Mouse (Mus musculus) heart, embryonic 13.5 days (tissue): ENCODE results near the gene Hist1h3d. TPM values are rescaled to one million over a fixed set of nuclear protein-coding genes. Genes with fewer than 3 reads are reported as not detected.
"Not testable (repeated sequence)": the region's sequence is repeated elsewhere in the genome, so short reads cannot be mapped to it uniquely, and the experiment has no call there.

Experiments
- ATAC-seq: fragments of 200-750 bp; cut with Nextera tagmentation; 2 replicates; pipeline ENCODE4 v1.8.0; 2017; ENCODE audit warnings: moderate TSS enrichment; ENCODE audit not compliant: insufficient number of reproducible peaks, low FRiP score, low TSS enrichment; ENCODE audit errors: extremely low read depth
- H3K27ac ChIP-seq: fragments of 300-500 bp; sonication (generic); replicated peaks from 2 replicates; pipeline ENCODE4 v1.5.1; 2015; ENCODE audit warnings: moderate library complexity, mild to moderate bottlenecking, inconsistent platforms
- H3K27me3 ChIP-seq: fragments of 300-500 bp; sonication (generic); replicated peaks from 2 replicates; pipeline ENCODE4 v1.6.1; 2015; ENCODE audit warnings: mild to moderate bottlenecking, inconsistent platforms
- H3K36me3 ChIP-seq: fragments of 300-500 bp; sonication (generic); 2 replicates; pipeline ENCODE4 v1.6.1; 2015; ENCODE audit warnings: mild to moderate bottlenecking, inconsistent platforms
- H3K4me1 ChIP-seq: fragments of 300-500 bp; sonication (generic); 2 replicates; pipeline ENCODE4 v1.6.1; 2015; ENCODE audit warnings: inconsistent platforms
- H3K4me2 ChIP-seq: fragments of 300-500 bp; sonication (generic); 2 replicates; pipeline ENCODE4 v1.6.1; 2015; ENCODE audit warnings: inconsistent platforms, mild to moderate bottlenecking, moderate library complexity
- H3K4me3 ChIP-seq: fragments of 300-500 bp; sonication (generic); 2 replicates; pipeline ENCODE4 v1.5.1; 2015; ENCODE audit warnings: moderate library complexity, mild to moderate bottlenecking, inconsistent platforms
- H3K9ac ChIP-seq: fragments of 300-500 bp; sonication (generic); 2 replicates; pipeline ENCODE4 v1.6.1; 2015; ENCODE audit warnings: inconsistent platforms, mild to moderate bottlenecking, moderate library complexity
- H3K9me3 ChIP-seq: fragments of 300-500 bp; sonication (generic); 2 replicates; pipeline ENCODE4 v1.6.1; 2016; ENCODE audit warnings: inconsistent platforms
- WGBS: fragments of 180-500 bp; shearing (Covaris S2); methylation state at CpG from one replicate; pipeline ENCODE4 v1.1.7; 2015; ENCODE audit warnings: mixed read lengths; 5-methylcytosine and 5-hydroxymethylcytosine counted together
- polyA plus RNA-seq: library from polyadenylated mRNA; unstranded; fragments of >200 nt; fragmentation: Nextera tagmentation; extraction: Ambion mirVana; gene quantifications from 2 replicates; pipeline ENCODE4 v1.2.1, GENCODE M21; 2015

Hist1h3d gene
- polyA plus RNA-seq, 1 experiment from 2014 or later = 2.4 TPM

DNA sequence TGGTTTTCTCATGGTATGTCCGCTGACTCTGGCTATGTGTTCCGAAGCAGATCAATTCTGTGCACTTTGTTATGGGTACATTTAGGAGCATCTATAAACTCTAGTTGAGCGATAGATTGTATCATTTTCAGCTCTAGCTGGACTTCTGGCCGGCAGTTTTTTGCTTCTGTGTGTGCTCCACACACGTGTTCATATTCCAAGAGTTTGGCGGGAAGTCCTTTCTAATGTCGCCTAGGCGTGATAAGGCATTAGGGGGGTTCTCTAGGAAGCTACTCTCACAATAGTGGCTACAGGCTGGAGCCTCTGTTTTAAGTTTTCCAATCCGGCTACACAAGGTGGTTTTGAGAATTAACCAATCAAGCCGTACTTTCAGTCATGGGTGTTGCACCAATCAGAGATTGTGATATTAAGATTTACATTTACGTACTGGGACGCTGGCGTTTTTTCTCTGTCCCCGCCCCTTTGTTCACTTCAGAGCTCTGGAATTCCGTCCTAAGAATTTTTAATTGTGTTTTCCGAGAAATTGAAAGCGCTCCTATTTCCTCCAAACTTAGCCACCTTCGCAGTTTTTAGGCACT, 19.6 kb upstream of the Hist1h3d start:
- peak; percentile 66 for ATAC-seq
- H3K4me1 ChIP-seq = peaks cover 26% of the 10 kb centered on the region
- H3K36me3 ChIP-seq = no peaks in the 10 kb centered on the region
- peak overlapping the region; percentile 98 for H3K27ac ChIP-seq
- peak overlapping the region; percentile 99 for H3K4me2 ChIP-seq
- WGBS = under 1% methylated on average over 18 of the region's 18 CpGs
- H3K9ac ChIP-seq = peak overlapping the region; percentile 96
- no peaks in the 10 kb centered on the region for H3K9me3 ChIP-seq
- H3K27me3 ChIP-seq = no peaks in the 10 kb centered on the region
- H3K4me3 ChIP-seq = peak overlapping the region; percentile 69

DNA sequence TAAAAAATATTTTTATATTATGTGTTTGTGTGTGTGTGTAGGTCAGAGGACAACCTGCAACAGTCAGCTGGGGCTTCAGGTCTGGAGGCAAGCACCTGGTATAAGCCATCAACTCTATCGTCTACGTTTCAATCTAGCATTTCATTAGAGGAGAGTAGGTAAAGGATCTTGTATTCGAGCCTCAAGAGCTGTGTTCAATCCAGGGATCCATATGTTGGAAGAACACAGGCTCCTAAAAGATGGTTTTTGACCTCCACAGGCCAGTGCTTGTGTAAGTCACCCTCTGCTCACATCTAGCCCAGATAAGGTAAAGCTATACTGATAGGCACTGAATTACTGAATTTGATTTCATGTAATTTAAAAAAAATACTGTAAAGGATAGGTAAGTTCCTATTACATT, 18.7 kb upstream of the Hist1h3d start:
- no peaks in the 10 kb centered on the region for H3K36me3 ChIP-seq
- no peak for ATAC-seq
- H3K27ac ChIP-seq = peak overlapping the region; percentile 59
- H3K4me1 ChIP-seq = peaks cover 24% of the 10 kb centered on the region
- H3K27me3 ChIP-seq = no peaks in the 10 kb centered on the region
- no peaks in the 10 kb centered on the region for H3K9me3 ChIP-seq
- H3K4me3 ChIP-seq = no peak overlapping the region
- H3K4me2 ChIP-seq = peak overlapping the region; percentile 99
- peak overlapping the region; percentile 45; the same call in 1 of the 2 replicates for H3K9ac ChIP-seq
- WGBS = 55% methylated on average over 3 of the region's 3 CpGs

DNA sequence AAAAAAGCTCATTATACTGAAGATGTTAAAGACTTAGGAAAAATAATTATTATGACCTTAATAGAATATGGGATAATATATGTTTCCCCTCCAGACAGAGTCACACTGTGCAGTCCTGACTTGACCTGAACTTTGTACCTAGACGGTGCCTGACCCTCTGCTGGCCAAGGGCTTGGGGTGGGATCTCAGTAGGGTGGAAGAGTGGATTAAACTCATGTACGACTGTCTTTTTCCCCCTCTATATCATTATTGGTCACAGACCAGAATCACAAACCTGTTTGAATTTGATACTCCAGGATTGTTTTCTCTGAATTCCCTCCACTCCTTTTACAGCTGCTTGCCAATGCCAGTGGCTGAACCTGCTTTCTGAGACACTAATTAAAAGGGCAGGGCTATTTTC, 14.9 kb upstream of the Hist1h3d start:
- H3K9me3 ChIP-seq, ATAC-seq, H3K4me1 ChIP-seq, H3K4me3 ChIP-seq, H3K27me3 ChIP-seq, H3K36me3 ChIP-seq, H3K9ac ChIP-seq: not testable (repeated sequence)
- peak overlapping the region; percentile 42 for H3K4me2 ChIP-seq
- peak overlapping the region; percentile 42; the same call in 1 of the 2 replicates for H3K27ac ChIP-seq
- 26% methylated on average over 2 of the region's 2 CpGs for WGBS

DNA sequence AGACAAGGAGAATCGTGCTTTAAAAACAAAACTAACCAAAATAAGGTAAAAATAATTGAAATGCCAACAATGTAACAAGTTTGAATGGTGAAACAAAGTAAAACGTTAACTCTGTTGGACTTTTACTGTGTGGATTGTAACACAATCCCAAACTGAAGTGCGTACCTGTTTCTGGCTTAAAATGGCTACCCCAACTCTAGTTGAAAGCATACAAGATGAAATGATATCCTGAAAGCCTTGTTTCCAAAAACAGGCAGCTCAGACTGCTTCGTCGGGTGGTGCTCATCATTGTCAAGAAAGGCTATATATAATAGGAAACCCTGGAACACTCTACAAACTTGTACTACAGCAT, 14.1 kb upstream of the Hist1h3d start:
- not testable (repeated sequence) for ATAC-seq, H3K27me3 ChIP-seq

DNA sequence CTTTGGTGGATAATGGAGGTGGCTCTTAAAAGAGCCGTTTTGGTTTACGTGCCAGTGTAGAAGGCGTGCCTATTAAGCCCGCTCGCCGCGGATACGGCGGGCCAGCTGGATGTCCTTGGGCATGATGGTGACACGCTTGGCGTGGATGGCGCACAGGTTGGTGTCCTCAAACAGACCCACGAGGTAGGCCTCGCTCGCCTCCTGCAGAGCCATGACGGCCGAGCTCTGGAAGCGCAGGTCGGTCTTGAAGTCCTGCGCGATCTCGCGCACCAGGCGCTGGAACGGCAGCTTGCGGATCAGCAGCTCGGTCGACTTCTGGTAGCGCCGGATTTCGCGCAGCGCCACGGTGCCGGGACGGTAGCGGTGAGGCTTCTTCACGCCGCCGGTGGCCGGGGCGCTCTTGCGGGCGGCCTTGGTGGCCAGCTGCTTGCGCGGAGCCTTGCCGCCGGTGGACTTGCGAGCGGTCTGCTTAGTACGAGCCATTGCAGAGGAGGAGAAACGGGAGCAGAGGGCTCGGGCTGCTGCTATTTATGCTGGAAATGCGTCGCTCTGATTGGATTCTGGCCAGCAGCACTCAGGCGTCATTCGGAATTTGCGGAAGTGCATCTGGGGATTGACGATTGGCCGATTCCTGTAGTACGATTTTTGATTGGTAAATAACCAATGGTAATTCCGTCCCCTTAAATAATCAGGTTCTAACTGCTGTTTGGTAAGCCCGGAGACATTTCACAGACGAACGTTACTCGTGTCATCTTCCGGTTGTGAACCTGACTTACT, 13.5 kb upstream of the Hist1h3d start, which contains the start of gene Hist1h3e:
TSS of gene Hist1h3e (minus strand) at position 487 of the 777 bp plus-strand sequence.
- WGBS = under 1% methylated on average over 55 of the region's 67 CpGs
- peak; percentile 77; the same call in 1 of the 2 replicates for ATAC-seq
- H3K4me3 ChIP-seq = peak within 1 kb of the TSS; percentile 53
- not testable (repeated sequence) for H3K4me1 ChIP-seq, H3K27me3 ChIP-seq, H3K9me3 ChIP-seq, H3K36me3 ChIP-seq
- peak within 1 kb of the TSS; percentile 80 for H3K9ac ChIP-seq
- peak within 1 kb of the TSS; percentile 78 for H3K4me2 ChIP-seq
- peak within 1 kb of the TSS; percentile 94 for H3K27ac ChIP-seq

More for the DNA sequence above, 14.1 kb upstream of the Hist1h3d start:
- Histone ChIP-seq H3K4me3 (peak overlapping the region; percentile 53), H3K9ac (peak overlapping the region; percentile 80), H3K27ac (peak overlapping the region; percentile 94), H3K4me2 (peak overlapping the region; percentile 78)
- H3K4me1 ChIP-seq, H3K9me3 ChIP-seq, H3K36me3 ChIP-seq: not testable (repeated sequence)
- 0% methylated on average over 2 of the region's 5 CpGs for WGBS

DNA sequence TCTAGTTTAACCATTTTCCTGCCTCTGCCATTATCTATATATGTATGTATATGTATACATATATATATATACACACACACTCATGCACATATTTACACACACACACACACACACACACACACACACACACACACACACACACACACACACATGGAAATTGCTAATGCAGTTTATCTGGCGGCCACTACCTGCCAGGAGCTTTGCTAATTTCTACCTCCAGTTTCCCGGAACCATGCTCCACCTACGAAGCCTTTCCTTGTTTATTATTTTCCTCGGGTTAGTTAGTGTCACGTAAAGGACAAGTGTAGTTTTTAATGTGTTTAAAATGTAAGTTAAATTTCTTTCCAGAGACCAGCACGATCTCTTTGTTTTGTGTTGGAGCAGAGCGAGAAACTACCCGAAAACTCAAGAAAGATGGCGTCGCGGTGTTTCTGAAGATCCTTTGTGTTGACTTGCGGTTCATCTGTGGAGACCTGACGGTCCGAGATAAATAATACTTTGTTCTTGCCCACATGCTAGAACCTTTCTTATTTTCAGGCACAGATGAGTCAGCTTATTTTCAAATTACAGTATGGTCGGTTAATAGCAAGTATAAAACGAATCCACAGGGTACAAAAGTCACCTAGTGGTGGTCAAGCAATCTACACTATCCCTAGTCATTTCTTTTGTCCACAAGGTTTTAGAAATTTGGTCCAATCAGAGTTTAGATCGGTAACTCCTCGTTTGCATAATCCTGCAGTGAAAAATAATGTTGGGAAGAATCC, 12.7 kb upstream of the Hist1h3d start:
- Histone ChIP-seq H3K27me3 (no peaks in the 10 kb centered on the region), H3K36me3 (no peaks in the 10 kb centered on the region), H3K27ac (peak overlapping the region; percentile 94), H3K4me2 (peak overlapping the region; percentile 78), H3K4me1 (peaks cover 3% of the 10 kb centered on the region; the same call in 1 of the 2 replicates), H3K4me3 (peak overlapping the region; percentile 53), H3K9me3 (no peaks in the 10 kb centered on the region), H3K9ac (peak overlapping the region; percentile 77)
- no peak for ATAC-seq
- 3% methylated on average over 18 of the region's 18 CpGs for WGBS

DNA sequence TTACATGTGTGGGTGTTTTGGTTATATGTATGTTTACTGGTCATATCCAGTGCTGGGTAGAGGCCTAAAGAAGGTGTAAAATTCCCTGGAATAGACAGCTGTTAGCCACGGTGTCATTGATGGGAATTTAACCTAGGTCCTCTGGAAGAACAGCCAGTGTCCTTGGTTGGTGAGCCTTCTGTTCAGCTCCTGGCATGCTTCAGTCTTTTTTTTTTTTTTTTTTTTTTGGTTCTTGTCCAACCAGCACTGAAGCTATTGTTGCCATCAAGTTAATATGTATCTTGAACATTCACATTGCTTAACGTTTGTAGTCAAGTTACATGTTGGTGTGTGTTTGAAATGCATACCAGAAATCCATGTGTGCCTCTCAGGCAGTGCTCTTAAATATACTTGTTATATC, 11.1 kb upstream of the Hist1h3d start:
- H3K9me3 ChIP-seq = no peaks in the 10 kb centered on the region
- H3K27ac ChIP-seq = no peak overlapping the region
- H3K27me3 ChIP-seq = no peaks in the 10 kb centered on the region
- no peak overlapping the region for H3K9ac ChIP-seq
- peaks cover 4% of the 10 kb centered on the region; the same call in 1 of the 2 replicates for H3K4me1 ChIP-seq
- H3K4me2 ChIP-seq = no peak overlapping the region
- no peaks in the 10 kb centered on the region for H3K36me3 ChIP-seq
- no peak overlapping the region for H3K4me3 ChIP-seq
- 82% methylated on average over 2 of the region's 2 CpGs for WGBS
- ATAC-seq = no peak

DNA sequence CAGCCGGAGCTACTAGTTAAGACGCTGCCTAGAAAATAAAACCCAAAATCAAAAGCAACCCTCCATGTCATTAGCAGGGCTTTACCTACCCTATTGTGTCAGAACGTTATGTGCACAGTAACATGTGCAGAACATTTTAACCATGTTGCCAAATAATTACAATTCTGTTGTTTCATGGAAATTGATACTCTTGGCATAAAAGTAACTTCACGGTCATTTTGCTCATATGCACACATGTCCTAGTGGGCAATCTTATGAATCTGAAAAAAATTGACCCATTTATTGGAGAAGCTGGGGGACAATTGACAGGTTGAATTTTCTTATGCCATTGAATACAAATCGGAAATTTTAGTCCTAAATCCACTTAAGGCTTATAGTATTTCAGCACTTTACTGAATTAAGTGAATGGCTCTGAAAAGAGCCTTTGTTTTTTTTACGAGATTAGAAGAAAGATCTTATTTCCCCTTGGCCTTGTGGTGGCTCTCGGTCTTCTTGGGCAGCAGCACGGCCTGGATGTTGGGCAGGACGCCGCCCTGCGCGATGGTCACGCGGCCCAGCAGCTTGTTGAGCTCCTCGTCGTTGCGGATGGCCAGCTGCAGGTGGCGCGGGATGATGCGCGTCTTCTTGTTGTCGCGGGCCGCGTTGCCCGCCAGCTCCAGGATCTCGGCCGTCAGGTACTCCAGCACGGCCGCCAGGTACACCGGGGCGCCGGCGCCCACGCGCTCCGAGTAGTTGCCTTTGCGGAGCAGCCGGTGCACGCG, 5.1 kb upstream of the Hist1h3d start:
- Histone ChIP-seq H3K4me3 (peak overlapping the region; percentile 57), H3K27ac (peak overlapping the region; percentile 96), H3K4me1 (peaks cover 29% of the 10 kb centered on the region), H3K9ac (peak overlapping the region; percentile 80), H3K4me2 (peak overlapping the region; percentile 80)
- 3% methylated on average over 25 of the region's 41 CpGs for WGBS
- H3K36me3 ChIP-seq, ATAC-seq, H3K27me3 ChIP-seq, H3K9me3 ChIP-seq: not testable (repeated sequence)

DNA sequence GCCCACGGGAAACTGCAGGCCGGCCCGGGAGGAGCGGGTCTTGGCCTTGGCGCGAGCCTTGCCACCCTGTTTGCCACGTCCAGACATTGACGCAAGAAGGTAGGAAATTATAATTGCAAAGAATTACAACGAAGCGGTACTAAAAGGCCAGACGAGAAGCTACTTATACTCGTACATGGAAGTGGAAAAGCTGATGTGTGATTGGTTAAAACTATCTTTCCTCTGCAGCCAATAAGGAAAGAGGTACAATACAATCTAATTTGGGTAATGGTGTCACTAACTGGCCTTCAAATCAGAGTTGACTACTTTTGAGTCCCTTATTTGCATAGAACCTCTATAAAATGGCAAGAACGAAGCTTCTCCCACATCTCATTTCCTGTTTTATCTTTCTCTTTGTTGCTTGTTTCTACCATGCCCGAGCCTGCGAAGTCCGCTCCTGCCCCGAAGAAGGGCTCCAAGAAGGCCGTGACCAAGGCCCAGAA, 4.5 kb upstream of the Hist1h3d start, which contains the start of the genes Hist1h2ae and Hist1h2bg:
TSS of gene Hist1h2ae (minus strand) at position 199 of the 482 bp plus-strand sequence.
TSS of gene Hist1h2bg (plus strand) at position 375 of the 482 bp plus-strand sequence.
- H3K9me3 ChIP-seq = no peaks in the 10 kb centered on the region
- H3K27ac ChIP-seq = peak within 1 kb of the TSS; percentile 96
- H3K4me3 ChIP-seq = peak within 1 kb of the TSS; percentile 57
- no peaks in the 10 kb centered on the region for H3K36me3 ChIP-seq
- WGBS = under 1% methylated on average over 18 of the region's 18 CpGs
- peaks cover 31% of the 10 kb centered on the region for H3K4me1 ChIP-seq
- H3K27me3 ChIP-seq = no peaks in the 10 kb centered on the region
- H3K9ac ChIP-seq = peak within 1 kb of the TSS; percentile 89
- peak; percentile 78 for ATAC-seq
- peak within 1 kb of the TSS; percentile 80 for H3K4me2 ChIP-seq

DNA sequence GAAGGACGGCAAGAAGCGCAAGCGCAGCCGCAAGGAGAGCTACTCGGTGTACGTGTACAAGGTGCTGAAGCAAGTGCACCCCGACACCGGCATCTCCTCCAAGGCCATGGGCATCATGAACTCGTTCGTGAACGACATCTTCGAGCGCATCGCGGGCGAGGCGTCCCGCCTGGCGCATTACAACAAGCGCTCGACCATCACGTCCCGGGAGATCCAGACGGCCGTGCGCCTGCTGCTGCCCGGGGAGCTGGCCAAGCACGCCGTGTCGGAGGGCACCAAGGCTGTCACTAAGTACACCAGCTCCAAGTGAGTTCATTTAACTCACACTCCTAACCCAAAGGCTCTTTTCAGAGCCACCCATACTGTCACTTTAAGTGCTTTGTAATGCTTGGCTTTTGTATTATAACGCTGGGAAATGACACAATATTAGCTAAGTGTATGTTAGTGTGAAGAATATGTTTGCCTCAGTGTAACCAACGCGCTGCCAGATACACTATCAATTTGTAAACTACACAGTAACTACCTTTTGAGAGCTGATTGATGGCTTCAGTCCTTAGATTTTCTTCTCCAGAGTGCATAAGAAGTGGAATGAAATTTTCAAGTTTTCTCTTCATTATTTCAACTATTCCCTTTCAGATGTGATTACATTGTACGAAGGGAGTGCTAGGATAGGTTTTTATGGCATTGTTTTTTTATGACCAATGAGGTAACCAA, 3.9 kb upstream of the Hist1h3d start:
- not testable (repeated sequence) for H3K9me3 ChIP-seq, ATAC-seq, H3K27me3 ChIP-seq, H3K36me3 ChIP-seq
- WGBS = 1% methylated on average over 16 of the region's 34 CpGs
- peaks cover 37% of the 10 kb centered on the region for H3K4me1 ChIP-seq
- peak overlapping the region; percentile 96 for H3K27ac ChIP-seq
- peak overlapping the region; percentile 57 for H3K4me3 ChIP-seq
- H3K9ac ChIP-seq = peak overlapping the region; percentile 89
- H3K4me2 ChIP-seq = peak overlapping the region; percentile 80
